Comparison of ENCODE assay signal across 17 mouse cellular contexts in genomic region chr10:14703239-14703638, GRCm38 (mm10). TPM values are rescaled to one million over a fixed set of nuclear protein-coding genes. Genes with fewer than 3 reads are reported as not detected.
DNase-seq lines count a peak whose midpoint lies in the region; ATAC-seq and TF ChIP-seq lines count a peak whose summit lies in the region.
"Had no signal": no experiment of that assay in that cellular context is flagged by ENCODE, and none has a peak within 500 bp of the region (broad histone marks: within the 10 kb centered on the region; RNA-seq: fewer than 3 reads in every experiment).

No protein-coding gene starts in this region.

- no peaks in the 10 kb centered on the region for H3K27me3 ChIP-seq in neural tube, embryonic 11.5 days (ENCODE audit: control insufficient read depth, insufficient read depth, low read length)
- H3K27me3 ChIP-seq in forebrain, embryonic 16.5 days (replicated peaks; ENCODE audit: control insufficient read depth, insufficient read depth, low read length), result no peaks in the 10 kb centered on the region
- no peaks in the 10 kb centered on the region for H3K27me3 ChIP-seq in midbrain, embryonic 11.5 days (ENCODE audit: control insufficient read depth, insufficient read depth, low read length)
- H3K27me3 ChIP-seq in intestine, postnatal 0 days (replicated peaks; ENCODE audit: control insufficient read depth, insufficient read depth, low read length), result no peaks in the 10 kb centered on the region
- no peaks in the 10 kb centered on the region for H3K27me3 ChIP-seq in liver, embryonic 12.5 days (replicated peaks)
- H3K27me3 ChIP-seq: liver, embryonic 15.5 days had no signal

- no peaks in the 10 kb centered on the region for H3K9me3 ChIP-seq in neural tube, embryonic 11.5 days (ENCODE audit: control insufficient read depth, low read length)
- H3K9me3 ChIP-seq in forebrain, embryonic 16.5 days (ENCODE audit: control insufficient read depth, low read length), result no peaks in the 10 kb centered on the region
- no peaks in the 10 kb centered on the region for H3K9me3 ChIP-seq in midbrain, embryonic 11.5 days (ENCODE audit: control insufficient read depth, low read length)
- no peaks in the 10 kb centered on the region for H3K9me3 ChIP-seq in intestine, postnatal 0 days (ENCODE audit: control insufficient read depth)
- H3K9me3 ChIP-seq in liver, embryonic 12.5 days (replicated peaks), result no peaks in the 10 kb centered on the region
- H3K9me3 ChIP-seq: liver, embryonic 15.5 days had no signal

- peak; percentile 20 for DNase-seq in neural tube, embryonic 11.5 days (ENCODE audit: low spot score)
- no peak for DNase-seq in neural tube, embryonic 10.5 days (ENCODE audit: extremely low spot score, low spot score)
- peak; percentile 84 for DNase-seq in midbrain, embryonic 11.5 days (ENCODE audit: low spot score, missing footprints)
- DNase-seq in left cerebral cortex, postnatal 4 days, result no peak
- no peak for DNase-seq in ovary, adult 18-20 months (ENCODE audit: low spot score)
- DNase-seq: cerebellum, postnatal 10 days; gastrocnemius, postnatal 14 days; kidney, adult 11 months; spleen, adult 18-20 months had no signal

- no peaks in the 10 kb centered on the region for H3K36me3 ChIP-seq in neural tube, embryonic 11.5 days (ENCODE audit: control insufficient read depth, insufficient read depth, low read length)
- no peaks in the 10 kb centered on the region for H3K36me3 ChIP-seq in forebrain, embryonic 16.5 days (ENCODE audit: control insufficient read depth, insufficient read depth)
- no peaks in the 10 kb centered on the region for H3K36me3 ChIP-seq in midbrain, embryonic 11.5 days (ENCODE audit: control insufficient read depth, insufficient read depth, low read length)
- H3K36me3 ChIP-seq in intestine, postnatal 0 days (ENCODE audit: control insufficient read depth, insufficient read depth), result no peaks in the 10 kb centered on the region
- H3K36me3 ChIP-seq in liver, embryonic 12.5 days, result no peaks in the 10 kb centered on the region; the same call in 1 of the 2 replicates
- H3K36me3 ChIP-seq: liver, embryonic 15.5 days had no signal

- intact Hi-C loops in left cerebral cortex, postnatal 4 days (cut with DNase I), result loop anchor here (10.0 kb wide), 1 partner anchor 298 kb away; no protein-coding TSS in a partner anchor

- 37% methylated on average over 1 of the region's 1 CpGs for WGBS in neural tube, embryonic 11.5 days
- 19% methylated on average over 1 of the region's 1 CpGs for WGBS in forebrain, embryonic 16.5 days
- WGBS in midbrain, embryonic 11.5 days, result 34% methylated on average over 1 of the region's 1 CpGs
- 96% methylated on average over 1 of the region's 1 CpGs for WGBS in intestine, postnatal 0 days
- 90% methylated on average over 1 of the region's 1 CpGs for WGBS in liver, embryonic 12.5 days (ENCODE audit: insufficient replicate concordance)

- 0 out of 2 replicates have a peak overlapping the region, but pooled peaks have one; percentile 79 for H3K4me3 ChIP-seq in neural tube, embryonic 11.5 days (ENCODE audit: low read depth, low read length)
- peak overlapping the region; percentile 15; the same call in 1 of the 2 replicates for H3K4me3 ChIP-seq in forebrain, embryonic 16.5 days (replicated peaks; ENCODE audit: low read length)
- H3K4me3 ChIP-seq in midbrain, embryonic 11.5 days (ENCODE audit: low read depth, low read length), result peak overlapping the region; percentile 57
- no peak overlapping the region for H3K4me3 ChIP-seq in intestine, postnatal 0 days (ENCODE audit: low read depth, low read length)
- H3K4me3 ChIP-seq in liver, embryonic 12.5 days, result no peak overlapping the region

- peak overlapping the region; percentile 58 for H3K4me2 ChIP-seq in neural tube, embryonic 11.5 days (ENCODE audit: low read depth)
- peak overlapping the region; percentile 71 for H3K4me2 ChIP-seq in forebrain, embryonic 16.5 days (ENCODE audit: low read length)
- H3K4me2 ChIP-seq in midbrain, embryonic 11.5 days, result peak overlapping the region; percentile 53
- H3K4me2 ChIP-seq in intestine, postnatal 0 days (replicated peaks; ENCODE audit: low read depth), result no peak overlapping the region
- no peak overlapping the region for H3K4me2 ChIP-seq in liver, embryonic 12.5 days

- peaks cover 4% of the 10 kb centered on the region; the same call in 1 of the 2 replicates for H3K4me1 ChIP-seq in neural tube, embryonic 11.5 days (ENCODE audit: control insufficient read depth, insufficient read depth, low read length)
- H3K4me1 ChIP-seq in forebrain, embryonic 16.5 days (replicated peaks; ENCODE audit: control insufficient read depth, insufficient read depth, low read length), result peaks cover 17% of the 10 kb centered on the region
- H3K4me1 ChIP-seq in midbrain, embryonic 11.5 days (ENCODE audit: control insufficient read depth, insufficient read depth, low read length), result peaks cover 10% of the 10 kb centered on the region
- H3K4me1 ChIP-seq in intestine, postnatal 0 days (replicated peaks; ENCODE audit: control insufficient read depth, insufficient read depth, low read length), result 0 out of 2 replicates have a peak, but pooled peaks cover 8% of the 10 kb centered on the region
- peaks cover 15% of the 10 kb centered on the region for H3K4me1 ChIP-seq in liver, embryonic 12.5 days

- ATAC-seq in neural tube, embryonic 11.5 days (ENCODE audit: insufficient read depth, low FRiP score, low TSS enrichment), result peak; percentile 26
- peak; percentile 16 for ATAC-seq in forebrain, embryonic 16.5 days
- ATAC-seq in midbrain, embryonic 11.5 days (ENCODE audit: low FRiP score), result peak; percentile 30
- ATAC-seq in intestine, postnatal 0 days, result no peak
- no peak for ATAC-seq in liver, embryonic 12.5 days

- peak overlapping the region; percentile 24 for H3K27ac ChIP-seq in neural tube, embryonic 11.5 days (ENCODE audit: low read depth, low read length)
- H3K27ac ChIP-seq in forebrain, embryonic 16.5 days (ENCODE audit: low read length), result no peak overlapping the region; the same call in 1 of the 2 replicates
- peak overlapping the region; percentile 69 for H3K27ac ChIP-seq in midbrain, embryonic 11.5 days (ENCODE audit: low read depth, low read length)
- H3K27ac ChIP-seq in intestine, postnatal 0 days (ENCODE audit: low read depth, low read length), result no peak overlapping the region
- no peak overlapping the region for H3K27ac ChIP-seq in liver, embryonic 12.5 days
- H3K27ac ChIP-seq: liver, embryonic 15.5 days had no signal

- TF ChIP-seq CTCF in intestine, postnatal 0 days (IDR thresholded peaks at IDR 0.05; ENCODE audit: low read depth), result no peak

- H3K9ac ChIP-seq in neural tube, embryonic 11.5 days (ENCODE audit: low read length), result no peak overlapping the region; the same call in 1 of the 2 replicates
- peak overlapping the region; percentile 1; the same call in 1 of the 2 replicates for H3K9ac ChIP-seq in forebrain, embryonic 16.5 days (replicated peaks; ENCODE audit: low read depth, low read length)
- peak overlapping the region; percentile 54 for H3K9ac ChIP-seq in midbrain, embryonic 11.5 days (ENCODE audit: low read length)
- no peak overlapping the region for H3K9ac ChIP-seq in intestine, postnatal 0 days (ENCODE audit: low read depth, low read length)
- no peak overlapping the region for H3K9ac ChIP-seq in liver, embryonic 12.5 days

RNA-seq across cellular contexts. Expression of gene Vta1, which starts 2.1 kb away (rescaled TPM):
- 212 and 214 TPM in 2 replicates for polyA plus RNA-seq in neural tube, embryonic 11.5 days (2014; fragmentation: Nextera tagmentation; extraction: Ambion mirVana)
- polyA plus RNA-seq in forebrain, embryonic 16.5 days (2015; fragmentation: Nextera tagmentation; extraction: Ambion mirVana), result 197 TPM in 2 replicates
- 227 and 249 TPM in 2 replicates for polyA plus RNA-seq in midbrain, embryonic 11.5 days (2014; fragmentation: Nextera tagmentation; extraction: Ambion mirVana)
- polyA plus RNA-seq in intestine, postnatal 0 days (2015; fragmentation: Nextera tagmentation; extraction: Ambion mirVana), result 82.4 and 90.9 TPM in 2 replicates
- total RNA-seq in left cerebral cortex, postnatal 4 days (2021), result 10 to 100 TPM; 87.0 to 98.2 TPM
- 54.0 and 58.9 TPM in 2 replicates for polyA plus RNA-seq in liver, embryonic 12.5 days (2016; fragmentation: Nextera tagmentation; extraction: Ambion mirVana)

RNA-seq across cellular contexts. Expression of gene Nmbr, which starts 2.2 kb away (rescaled TPM):
- polyA plus RNA-seq in neural tube, embryonic 11.5 days (2014; fragmentation: Nextera tagmentation; extraction: Ambion mirVana), result 0.52 and 1.3 TPM in 2 replicates
- 1.3 and 1.8 TPM in 2 replicates for polyA plus RNA-seq in forebrain, embryonic 16.5 days (2015; fragmentation: Nextera tagmentation; extraction: Ambion mirVana)
- 0.41 and 0.49 TPM in 2 replicates for polyA plus RNA-seq in midbrain, embryonic 11.5 days (2014; fragmentation: Nextera tagmentation; extraction: Ambion mirVana)
- polyA plus RNA-seq in intestine, postnatal 0 days (2015; fragmentation: Nextera tagmentation; extraction: Ambion mirVana), result 0.37 TPM in 1 of 2 replicates, not detected in the other
- 1 to 10 TPM; 4.8 to 5.9 TPM for total RNA-seq in left cerebral cortex, postnatal 4 days (2021)
- polyA plus RNA-seq in liver, embryonic 12.5 days (2016; fragmentation: Nextera tagmentation; extraction: Ambion mirVana), result not detected in 2 replicates
- total RNA-seq: gastrocnemius, postnatal 14 days; megakaryocyte progenitor cell, adult 5-6 weeks had no signal
- polyA plus RNA-seq: erythroblast, embryonic 14.5 days; liver, embryonic 15.5 days had no signal

RNA-seq across cellular contexts. Expression of gene Gje1, which starts 14.8 kb away (rescaled TPM):
- polyA plus RNA-seq in neural tube, embryonic 11.5 days (2014; fragmentation: Nextera tagmentation; extraction: Ambion mirVana), result not detected in 2 replicates
- polyA plus RNA-seq in forebrain, embryonic 16.5 days (2015; fragmentation: Nextera tagmentation; extraction: Ambion mirVana), result not detected in 2 replicates
- 0.14 TPM in 1 of 2 replicates, not detected in the other for polyA plus RNA-seq in midbrain, embryonic 11.5 days (2014; fragmentation: Nextera tagmentation; extraction: Ambion mirVana)
- not detected in 2 replicates for polyA plus RNA-seq in intestine, postnatal 0 days (2015; fragmentation: Nextera tagmentation; extraction: Ambion mirVana)
- not detected for total RNA-seq in left cerebral cortex, postnatal 4 days (2021)
- not detected in 2 replicates for polyA plus RNA-seq in liver, embryonic 12.5 days (2016; fragmentation: Nextera tagmentation; extraction: Ambion mirVana)
- total RNA-seq: gastrocnemius, postnatal 14 days; left cerebral cortex, postnatal 14 days; megakaryocyte progenitor cell, adult 5-6 weeks had no signal
- polyA plus RNA-seq: erythroblast, embryonic 14.5 days; heart, embryonic 16.5 days; liver, embryonic 15.5 days had no signal

Comparison
In these comparisons a context has a peak if more than half of its experiments do, and no peak if none do; other contexts are left out.
1. DNase-seq: peak in neural tube, embryonic 11.5 days (single experiment) and midbrain, embryonic 11.5 days (single experiment); none in neural tube, embryonic 10.5 days (single experiment), left cerebral cortex, postnatal 4 days (single experiment) and ovary, adult 18-20 months (single experiment).
2. ATAC-seq: peak in neural tube, embryonic 11.5 days (single experiment), forebrain, embryonic 16.5 days (single experiment) and midbrain, embryonic 11.5 days (single experiment); none in intestine, postnatal 0 days (single experiment) and liver, embryonic 12.5 days (single experiment).
3. H3K27ac ChIP-seq: peak in neural tube, embryonic 11.5 days (single experiment) and midbrain, embryonic 11.5 days (single experiment); none in forebrain, embryonic 16.5 days (single experiment), intestine, postnatal 0 days (single experiment) and liver, embryonic 12.5 days (single experiment).
4. H3K4me2 ChIP-seq: peak in neural tube, embryonic 11.5 days (single experiment), forebrain, embryonic 16.5 days (single experiment) and midbrain, embryonic 11.5 days (single experiment); none in intestine, postnatal 0 days (single experiment) and liver, embryonic 12.5 days (single experiment).
5. H3K4me3 ChIP-seq: peak in neural tube, embryonic 11.5 days (single experiment), forebrain, embryonic 16.5 days (single experiment) and midbrain, embryonic 11.5 days (single experiment); none in intestine, postnatal 0 days (single experiment) and liver, embryonic 12.5 days (single experiment).
6. H3K9ac ChIP-seq: peak in forebrain, embryonic 16.5 days (single experiment) and midbrain, embryonic 11.5 days (single experiment); none in neural tube, embryonic 11.5 days (single experiment), intestine, postnatal 0 days (single experiment) and liver, embryonic 12.5 days (single experiment).